Mouse (Mus musculus): Measurements from ENCODE around the gene Cltc. TPM values are rescaled to one million over a fixed set of nuclear protein-coding genes. Genes with fewer than 3 reads are reported as not detected.

The Cltc gene
- polyA plus RNA-seq, 1 experiment: 84.5 TPM

GRCm38 (mm10) chr11:86759226-86759625, 1.9 kb upstream of the Cltc start:
- 87% methylated on average over 1 of the region's 1 CpGs for WGBS
- DNase-seq: no peak
- H3K4me3 ChIP-seq (replicated peaks; ENCODE audit: extremely low read depth, low read depth, low read length): no peak overlapping the region
- TF ChIP-seq POLR2A (IDR thresholded peaks at IDR 0.05; ENCODE audit: borderline replicate concordance, extremely low read depth, low read depth, low read length): no peak
- no peak for TF ChIP-seq CTCF (IDR thresholded peaks at IDR 0.05; ENCODE audit: insufficient read depth, low read length)
- peaks cover 5% of the 10 kb centered on the region for H3K4me1 ChIP-seq (ENCODE audit: control insufficient read depth, insufficient read depth, low read length)

GRCm38 (mm10) chr11:86758559-86758958, 1.2 kb upstream of the Cltc start:
- WGBS: 20% methylated on average over 6 of the region's 6 CpGs
- no peak for DNase-seq
- Histone ChIP-seq H3K4me3 (replicated peaks; ENCODE audit: extremely low read depth, low read depth, low read length) (peak overlapping the region; percentile 99), H3K4me1 (ENCODE audit: control insufficient read depth, insufficient read depth, low read length) (peaks cover 9% of the 10 kb centered on the region)
- no peak for TF ChIP-seq CTCF (IDR thresholded peaks at IDR 0.05; ENCODE audit: insufficient read depth, low read length)
- no peak for TF ChIP-seq POLR2A (IDR thresholded peaks at IDR 0.05; ENCODE audit: borderline replicate concordance, extremely low read depth, low read depth, low read length)

GRCm38 (mm10) chr11:86757142-86757479, 254 bp downstream of the Cltc start:
- DNase-seq: no peak
- TF ChIP-seq POLR2A (IDR thresholded peaks at IDR 0.05; ENCODE audit: borderline replicate concordance, extremely low read depth, low read depth, low read length): no peak; the same call in 1 of the 2 replicates
- no peak for TF ChIP-seq CTCF (IDR thresholded peaks at IDR 0.05; ENCODE audit: insufficient read depth, low read length)
- 1% methylated on average over 18 of the region's 18 CpGs for WGBS
- Histone ChIP-seq H3K4me1 (ENCODE audit: control insufficient read depth, insufficient read depth, low read length) (peaks cover 15% of the 10 kb centered on the region), H3K4me3 (replicated peaks; ENCODE audit: extremely low read depth, low read depth, low read length) (peak overlapping the region; percentile 99)

- Histone ChIP-seq H3K4me3 (replicated peaks; ENCODE audit: extremely low read depth, low read depth, low read length) (peak overlapping the region; percentile 99), H3K4me1 (ENCODE audit: control insufficient read depth, insufficient read depth, low read length) (peaks cover 16% of the 10 kb centered on the region)
- peak; percentile 30 for DNase-seq
- TF ChIP-seq CTCF (IDR thresholded peaks at IDR 0.05; ENCODE audit: insufficient read depth, low read length) (no peak), POLR2A (IDR thresholded peaks at IDR 0.05; ENCODE audit: borderline replicate concordance, extremely low read depth, low read depth, low read length) (no peak)
- WGBS: under 1% methylated on average over 31 of the region's 31 CpGs
These were observed 916 bp downstream of the Cltc start for GRCm38 (mm10) chr11:86756156-86757141.

- Histone ChIP-seq H3K4me1 (ENCODE audit: control insufficient read depth, insufficient read depth, low read length) (peaks cover 16% of the 10 kb centered on the region), H3K4me3 (replicated peaks; ENCODE audit: extremely low read depth, low read depth, low read length) (no peak overlapping the region)
- TF ChIP-seq CTCF (IDR thresholded peaks at IDR 0.05; ENCODE audit: insufficient read depth, low read length) (no peak), POLR2A (IDR thresholded peaks at IDR 0.05; ENCODE audit: borderline replicate concordance, extremely low read depth, low read depth, low read length) (no peak)
- no peak for DNase-seq
These were observed 5.0 kb downstream of the Cltc start for GRCm38 (mm10) chr11:86752404-86752803.

GRCm38 (mm10) chr11:86751010-86751409, 6.4 kb downstream of the Cltc start:
- 88% methylated on average over 1 of the region's 1 CpGs for WGBS
- TF ChIP-seq CTCF (IDR thresholded peaks at IDR 0.05; ENCODE audit: insufficient read depth, low read length): no peak
- TF ChIP-seq POLR2A (IDR thresholded peaks at IDR 0.05; ENCODE audit: borderline replicate concordance, extremely low read depth, low read depth, low read length): no peak

GRCm38 (mm10) chr11:86749776-86750423, 7.5 kb downstream of the Cltc start:
- 40% methylated on average over 3 of the region's 3 CpGs for WGBS
- DNase-seq: no peak
- peaks cover 26% of the 10 kb centered on the region for H3K4me1 ChIP-seq (ENCODE audit: control insufficient read depth, insufficient read depth, low read length)
- H3K4me3 ChIP-seq (replicated peaks; ENCODE audit: extremely low read depth, low read depth, low read length): no peak overlapping the region
- TF ChIP-seq CTCF (IDR thresholded peaks at IDR 0.05; ENCODE audit: insufficient read depth, low read length) (no peak), POLR2A (IDR thresholded peaks at IDR 0.05; ENCODE audit: borderline replicate concordance, extremely low read depth, low read depth, low read length) (no peak)

More at GRCm38 (mm10) chr11:86751010-86751409, 6.4 kb downstream of the Cltc start:
- Histone ChIP-seq H3K4me1 (ENCODE audit: control insufficient read depth, insufficient read depth, low read length) (peaks cover 18% of the 10 kb centered on the region), H3K4me3 (replicated peaks; ENCODE audit: extremely low read depth, low read depth, low read length) (no peak overlapping the region)
- no peak for DNase-seq

- DNase-seq: no peak
- Histone ChIP-seq H3K4me1 (ENCODE audit: control insufficient read depth, insufficient read depth, low read length) (peaks cover 27% of the 10 kb centered on the region), H3K4me3 (replicated peaks; ENCODE audit: extremely low read depth, low read depth, low read length) (no peak overlapping the region)
- TF ChIP-seq CTCF (IDR thresholded peaks at IDR 0.05; ENCODE audit: insufficient read depth, low read length) (no peak), POLR2A (IDR thresholded peaks at IDR 0.05; ENCODE audit: borderline replicate concordance, extremely low read depth, low read depth, low read length) (no peak)
- 21% methylated on average over 3 of the region's 3 CpGs for WGBS
These were observed 11.5 kb downstream of the Cltc start for GRCm38 (mm10) chr11:86745634-86746404.

- Histone ChIP-seq H3K4me1 (ENCODE audit: control insufficient read depth, insufficient read depth, low read length) (peaks cover 25% of the 10 kb centered on the region), H3K4me3 (replicated peaks; ENCODE audit: extremely low read depth, low read depth, low read length) (no peak overlapping the region)
- WGBS: 10% methylated on average over 2 of the region's 2 CpGs
- no peak for DNase-seq
- TF ChIP-seq POLR2A (IDR thresholded peaks at IDR 0.05; ENCODE audit: borderline replicate concordance, extremely low read depth, low read depth, low read length) (no peak), CTCF (IDR thresholded peaks at IDR 0.05; ENCODE audit: insufficient read depth, low read length) (no peak)
These were observed 14.8 kb downstream of the Cltc start for GRCm38 (mm10) chr11:86742605-86743004.

Data from lung, adult 2 months (tissue).